Mouse (Mus musculus) heart, embryonic 13.5 days (tissue): ENCODE results near the gene Tnfrsf9. TPM values are rescaled to one million over a fixed set of nuclear protein-coding genes. Genes with fewer than 3 reads are reported as not detected.
"Not testable (repeated sequence)": the region's sequence is repeated elsewhere in the genome, so short reads cannot be mapped to it uniquely, and the experiment has no call there.

ENCODE experiments used
- ATAC-seq: fragments of 200-750 bp; cut with Nextera tagmentation; 2 replicates; pipeline ENCODE4 v1.8.0; 2017; ENCODE audit warnings: moderate TSS enrichment; ENCODE audit not compliant: insufficient number of reproducible peaks, low FRiP score, low TSS enrichment; ENCODE audit errors: extremely low read depth
- H3K27ac ChIP-seq: fragments of 300-500 bp; sonication (generic); replicated peaks from 2 replicates; pipeline ENCODE4 v1.5.1; 2015; ENCODE audit warnings: moderate library complexity, mild to moderate bottlenecking, inconsistent platforms
- H3K27me3 ChIP-seq: fragments of 300-500 bp; sonication (generic); replicated peaks from 2 replicates; pipeline ENCODE4 v1.6.1; 2015; ENCODE audit warnings: mild to moderate bottlenecking, inconsistent platforms
- H3K36me3 ChIP-seq: fragments of 300-500 bp; sonication (generic); 2 replicates; pipeline ENCODE4 v1.6.1; 2015; ENCODE audit warnings: mild to moderate bottlenecking, inconsistent platforms
- H3K4me1 ChIP-seq: fragments of 300-500 bp; sonication (generic); 2 replicates; pipeline ENCODE4 v1.6.1; 2015; ENCODE audit warnings: inconsistent platforms
- H3K4me2 ChIP-seq: fragments of 300-500 bp; sonication (generic); 2 replicates; pipeline ENCODE4 v1.6.1; 2015; ENCODE audit warnings: inconsistent platforms, mild to moderate bottlenecking, moderate library complexity
- H3K4me3 ChIP-seq: fragments of 300-500 bp; sonication (generic); 2 replicates; pipeline ENCODE4 v1.5.1; 2015; ENCODE audit warnings: moderate library complexity, mild to moderate bottlenecking, inconsistent platforms
- H3K9ac ChIP-seq: fragments of 300-500 bp; sonication (generic); 2 replicates; pipeline ENCODE4 v1.6.1; 2015; ENCODE audit warnings: inconsistent platforms, mild to moderate bottlenecking, moderate library complexity
- H3K9me3 ChIP-seq: fragments of 300-500 bp; sonication (generic); 2 replicates; pipeline ENCODE4 v1.6.1; 2016; ENCODE audit warnings: inconsistent platforms
- WGBS: fragments of 180-500 bp; shearing (Covaris S2); methylation state at CpG from one replicate; pipeline ENCODE4 v1.1.7; 2015; ENCODE audit warnings: mixed read lengths; 5-methylcytosine and 5-hydroxymethylcytosine counted together
- polyA plus RNA-seq: library from polyadenylated mRNA; unstranded; fragments of >200 nt; fragmentation: Nextera tagmentation; extraction: Ambion mirVana; gene quantifications from 2 replicates; pipeline ENCODE4 v1.2.1, GENCODE M21; 2015

Tnfrsf9 gene
- polyA plus RNA-seq, 1 experiment from 2014 or later: 0.82 TPM

GRCm38 (mm10) chr4:150896896-150897624 is 17.3 kb upstream of the Tnfrsf9 start:
- H3K27ac ChIP-seq: no peak overlapping the region

GRCm38 (mm10) chr4:150898716-150899365 is 15.5 kb upstream of the Tnfrsf9 start:
- no peak overlapping the region for H3K4me3 ChIP-seq
- no peaks in the 10 kb centered on the region for H3K9me3 ChIP-seq
- peaks cover 79% of the 10 kb centered on the region for H3K36me3 ChIP-seq
- no peak overlapping the region for H3K9ac ChIP-seq
- H3K4me2 ChIP-seq: no peak overlapping the region
- no peak for ATAC-seq
- WGBS: 58% methylated on average over 13 of the region's 13 CpGs
- H3K27ac ChIP-seq: no peak overlapping the region
- H3K27me3 ChIP-seq: no peaks in the 10 kb centered on the region
- no peaks in the 10 kb centered on the region for H3K4me1 ChIP-seq

More at GRCm38 (mm10) chr4:150896896-150897624, 17.3 kb upstream of the Tnfrsf9 start:
- H3K36me3 ChIP-seq: peaks cover 61% of the 10 kb centered on the region
- no peak overlapping the region for H3K4me2 ChIP-seq
- H3K9me3 ChIP-seq: no peaks in the 10 kb centered on the region
- no peaks in the 10 kb centered on the region for H3K27me3 ChIP-seq
- 91% methylated on average over 26 of the region's 26 CpGs for WGBS
- H3K9ac ChIP-seq: no peak overlapping the region
- H3K4me3 ChIP-seq: no peak overlapping the region
- no peaks in the 10 kb centered on the region for H3K4me1 ChIP-seq
- ATAC-seq: no peak

DNA sequence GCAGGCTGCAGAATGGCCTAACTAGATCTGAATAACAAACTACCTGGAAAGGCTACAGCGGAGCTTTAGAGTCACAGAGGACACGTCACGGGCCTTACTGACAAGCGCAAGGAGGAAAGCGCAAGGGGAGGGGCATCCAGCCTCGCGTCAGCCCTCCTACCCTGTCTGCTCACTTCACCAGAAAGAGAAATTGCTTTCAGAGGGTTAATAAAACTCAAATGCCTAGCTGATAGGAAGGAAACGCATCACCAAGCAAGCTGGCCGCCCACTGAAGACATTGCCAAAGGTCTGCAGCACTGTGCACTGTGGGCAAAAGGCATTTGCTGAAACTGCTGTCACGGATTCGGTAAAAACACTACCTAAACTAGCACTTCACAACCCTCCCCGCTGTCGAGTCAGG is 13.9 kb upstream of the Tnfrsf9 start:
- Histone ChIP-seq H3K27me3 (no peaks in the 10 kb centered on the region), H3K4me2 (no peak overlapping the region), H3K9me3 (no peaks in the 10 kb centered on the region), H3K36me3 (peaks cover 91% of the 10 kb centered on the region), H3K4me3 (no peak overlapping the region), H3K4me1 (no peaks in the 10 kb centered on the region), H3K9ac (0 out of 2 replicates have a peak overlapping the region, but pooled peaks have one; percentile 10), H3K27ac (no peak overlapping the region)
- no peak for ATAC-seq
- WGBS: 92% methylated on average over 13 of the region's 13 CpGs

DNA sequence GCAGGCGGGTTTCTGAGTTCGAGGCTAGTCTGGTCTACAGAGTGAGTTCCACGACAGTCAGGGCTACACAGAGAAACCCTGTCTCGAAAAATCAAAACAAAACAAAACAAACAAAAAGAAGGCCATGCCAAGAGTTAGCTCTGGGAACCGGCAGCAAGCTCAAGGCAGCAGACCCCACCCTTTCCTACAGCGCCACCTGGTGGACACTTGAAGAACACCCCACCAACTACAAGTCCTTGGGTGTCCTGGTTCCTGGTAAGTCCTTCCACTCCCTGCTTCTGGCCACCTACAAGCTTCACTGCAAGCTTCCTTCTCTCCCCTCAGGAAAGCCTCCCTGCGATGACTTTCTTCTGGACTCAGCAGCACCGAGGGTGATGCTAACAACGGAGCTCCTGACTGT is 12.7 kb upstream of the Tnfrsf9 start:
- Histone ChIP-seq H3K4me1 (no peaks in the 10 kb centered on the region), H3K36me3 (peaks cover 93% of the 10 kb centered on the region), H3K27ac (peak overlapping the region; percentile 40; the same call in 1 of the 2 replicates), H3K9me3 (no peaks in the 10 kb centered on the region), H3K4me2 (no peak overlapping the region), H3K4me3 (no peak overlapping the region), H3K27me3 (no peaks in the 10 kb centered on the region), H3K9ac (no peak overlapping the region; the same call in 1 of the 2 replicates)
- WGBS: 42% methylated on average over 9 of the region's 9 CpGs
- ATAC-seq: no peak

DNA sequence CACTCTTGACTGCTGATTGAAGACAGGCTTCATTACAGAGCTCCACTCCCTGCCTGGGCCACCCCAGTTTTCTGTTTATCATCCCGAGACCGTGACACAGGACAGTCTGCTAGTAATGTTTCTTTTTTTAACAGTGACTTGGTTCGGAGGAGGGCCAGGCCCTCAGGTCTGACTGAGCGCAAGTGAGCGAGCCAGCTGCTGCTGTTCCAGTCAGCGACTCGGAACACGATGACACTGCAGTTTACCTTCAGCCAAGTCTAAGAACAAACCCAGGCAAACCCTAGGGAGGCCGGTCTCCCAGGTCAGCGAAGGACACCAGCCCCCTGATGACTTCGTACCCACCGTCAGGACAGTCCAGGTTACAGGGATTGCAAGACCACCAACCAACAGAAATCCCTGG is 12.3 kb upstream of the Tnfrsf9 start:
- Histone ChIP-seq H3K9ac (no peak overlapping the region; the same call in 1 of the 2 replicates), H3K4me2 (no peak overlapping the region), H3K9me3 (no peaks in the 10 kb centered on the region), H3K27me3 (no peaks in the 10 kb centered on the region), H3K27ac (peak overlapping the region; percentile 40; the same call in 1 of the 2 replicates), H3K36me3 (peaks cover 93% of the 10 kb centered on the region), H3K4me1 (no peaks in the 10 kb centered on the region), H3K4me3 (no peak overlapping the region)
- 66% methylated on average over 12 of the region's 12 CpGs for WGBS
- no peak; the same call in 1 of the 2 replicates for ATAC-seq

DNA sequence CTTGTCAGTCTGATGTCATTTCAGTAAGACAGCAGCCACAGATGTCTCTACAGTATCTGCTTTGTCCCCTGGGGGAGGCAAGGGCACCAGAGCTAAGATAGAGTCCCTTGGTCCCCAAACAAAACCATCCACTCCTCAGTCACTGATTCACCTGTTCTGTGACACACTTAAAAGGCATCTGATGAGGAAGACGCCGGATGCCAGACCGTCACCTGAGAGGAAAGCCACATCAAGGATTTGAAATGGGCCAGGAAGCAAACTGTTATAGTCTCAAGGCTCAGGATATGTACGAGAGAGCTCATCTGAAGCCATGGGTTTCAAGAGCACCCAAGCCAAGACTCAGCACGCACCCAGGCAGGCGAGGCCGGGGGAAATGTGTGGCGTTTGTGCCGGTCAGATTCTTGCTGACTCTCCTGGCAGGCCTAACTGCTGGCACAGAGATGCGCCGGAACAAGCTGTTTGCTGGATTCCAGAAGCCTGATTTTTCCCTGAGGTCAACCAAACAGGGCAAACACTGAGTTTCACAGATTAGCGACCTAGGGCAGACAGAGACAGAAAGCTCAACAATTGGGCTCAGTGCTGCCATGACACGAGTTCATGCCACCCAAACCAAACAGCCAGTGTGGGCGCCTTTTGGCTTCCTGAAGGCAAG is 11.1 kb upstream of the Tnfrsf9 start:
- ATAC-seq: no peak
- no peaks in the 10 kb centered on the region for H3K9me3 ChIP-seq
- no peaks in the 10 kb centered on the region for H3K27me3 ChIP-seq
- H3K4me2 ChIP-seq: no peak overlapping the region
- H3K27ac ChIP-seq: no peak overlapping the region
- no peak overlapping the region for H3K4me3 ChIP-seq
- peaks cover 5% of the 10 kb centered on the region for H3K4me1 ChIP-seq
- peaks cover 92% of the 10 kb centered on the region for H3K36me3 ChIP-seq
- H3K9ac ChIP-seq: no peak overlapping the region
- WGBS: 92% methylated on average over 14 of the region's 14 CpGs

DNA sequence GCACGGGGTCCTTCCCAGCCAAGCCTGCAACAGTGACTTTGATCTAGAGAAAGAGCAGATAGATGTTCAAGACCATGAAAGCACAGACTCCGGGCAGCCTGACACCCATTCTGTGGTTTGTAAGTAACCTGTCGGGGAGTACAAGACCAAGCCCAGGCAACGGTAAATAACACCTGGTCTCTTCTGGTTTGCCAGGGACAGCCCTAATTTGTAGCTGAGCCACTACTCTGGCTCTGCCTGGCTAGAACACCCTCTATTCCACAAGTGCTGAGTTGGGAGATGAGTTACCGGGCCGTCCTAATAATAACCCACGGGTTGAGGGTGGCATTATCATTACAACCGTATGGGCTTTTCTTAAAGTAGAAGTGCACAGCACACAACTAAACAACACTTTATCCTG is 7.3 kb upstream of the Tnfrsf9 start:
- Histone ChIP-seq H3K4me1 (peaks cover 18% of the 10 kb centered on the region), H3K27me3 (no peaks in the 10 kb centered on the region), H3K27ac (no peak overlapping the region), H3K9me3 (no peaks in the 10 kb centered on the region), H3K4me3 (no peak overlapping the region), H3K4me2 (no peak overlapping the region), H3K36me3 (peaks cover 55% of the 10 kb centered on the region), H3K9ac (no peak overlapping the region)
- 85% methylated on average over 8 of the region's 8 CpGs for WGBS
- no peak for ATAC-seq

DNA sequence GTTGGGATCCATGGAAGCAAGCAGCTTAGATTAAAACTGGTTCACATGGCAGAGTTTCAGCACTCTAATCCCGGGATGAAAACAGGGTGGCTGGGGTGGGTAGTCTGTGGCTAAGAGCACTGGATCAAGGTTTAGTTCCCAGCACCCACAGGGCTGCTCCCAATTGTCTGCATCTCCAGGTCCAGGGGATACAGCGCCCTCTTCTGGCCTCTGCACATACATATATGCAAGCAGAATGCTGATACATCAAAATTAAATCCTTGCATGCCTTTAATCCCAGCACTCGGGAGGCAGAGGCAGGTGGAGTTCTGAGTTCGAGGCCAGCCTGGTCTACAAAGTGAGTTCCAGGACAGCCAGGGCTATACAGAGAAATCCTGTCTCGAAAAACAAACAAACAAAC is 5.8 kb upstream of the Tnfrsf9 start:
- not testable (repeated sequence) for ATAC-seq, H3K9ac ChIP-seq, H3K9me3 ChIP-seq, H3K27ac ChIP-seq, H3K27me3 ChIP-seq
- peak overlapping the region; percentile 73 for H3K4me2 ChIP-seq
- peaks cover 26% of the 10 kb centered on the region for H3K4me1 ChIP-seq
- 71% methylated on average over 5 of the region's 5 CpGs for WGBS
- H3K4me3 ChIP-seq: peak overlapping the region; percentile 80; the same call in 1 of the 2 replicates
- H3K36me3 ChIP-seq: peaks cover 41% of the 10 kb centered on the region

DNA sequence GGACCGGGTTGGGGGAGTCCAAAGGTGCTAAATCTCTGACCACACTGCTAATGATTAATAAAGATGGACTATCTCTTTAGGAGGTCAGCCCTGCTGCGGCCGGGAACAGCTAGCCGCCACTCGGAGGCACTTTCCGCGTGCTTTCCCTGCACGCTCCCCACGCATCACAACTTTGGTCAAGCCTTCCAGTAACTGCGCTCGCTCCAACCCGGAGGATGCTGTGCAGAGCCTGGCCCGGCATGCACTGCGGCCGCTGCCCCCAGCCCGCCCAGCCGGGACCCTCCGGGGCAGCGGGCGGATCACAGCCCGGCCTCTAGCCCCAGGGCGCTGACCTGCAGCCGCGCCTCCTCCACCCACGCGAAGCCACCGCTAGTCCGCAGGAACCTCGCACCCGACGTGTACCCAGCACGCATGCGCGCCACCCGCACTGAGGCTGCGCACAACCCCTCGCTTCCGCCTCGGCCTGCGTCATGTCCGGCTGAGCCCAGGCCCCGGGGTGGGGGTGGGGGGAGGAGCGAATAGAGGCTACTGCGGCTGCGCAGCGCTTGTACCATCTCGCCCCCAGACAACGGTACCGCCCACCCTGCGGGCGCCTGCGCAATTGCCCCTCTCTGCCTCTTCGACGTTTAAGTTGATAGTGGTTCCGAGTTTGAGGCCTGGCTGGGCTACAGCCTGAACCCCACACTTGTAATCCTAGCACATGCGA is 4.8 kb upstream of the Tnfrsf9 start:
- Histone ChIP-seq H3K9ac (peak overlapping the region; percentile 94), H3K4me3 (peak overlapping the region; percentile 80), H3K4me2 (peak overlapping the region; percentile 73), H3K9me3 (no peaks in the 10 kb centered on the region), H3K4me1 (peaks cover 30% of the 10 kb centered on the region), H3K27ac (peak overlapping the region; percentile 91), H3K27me3 (no peaks in the 10 kb centered on the region), H3K36me3 (peaks cover 32% of the 10 kb centered on the region)
- under 1% methylated on average over 56 of the region's 56 CpGs for WGBS
- peak; percentile 89 for ATAC-seq

- peaks cover 27% of the 10 kb centered on the region for H3K36me3 ChIP-seq
- WGBS: 83% methylated on average over 19 of the region's 19 CpGs
- H3K9me3 ChIP-seq: no peaks in the 10 kb centered on the region
- no peaks in the 10 kb centered on the region for H3K27me3 ChIP-seq
- H3K27ac ChIP-seq: peak overlapping the region; percentile 80
- peak overlapping the region; percentile 72 for H3K9ac ChIP-seq
- peak overlapping the region; percentile 73 for H3K4me2 ChIP-seq
- H3K4me3 ChIP-seq: peak overlapping the region; percentile 80
- peaks cover 36% of the 10 kb centered on the region for H3K4me1 ChIP-seq
- ATAC-seq: no peak
These were observed 4.0 kb upstream of the Tnfrsf9 start for GRCm38 (mm10) chr4:150910164-150910951.
